Mouse (Mus musculus): ENCODE measurements around the gene Pigu.

The Pigu gene

DNA sequence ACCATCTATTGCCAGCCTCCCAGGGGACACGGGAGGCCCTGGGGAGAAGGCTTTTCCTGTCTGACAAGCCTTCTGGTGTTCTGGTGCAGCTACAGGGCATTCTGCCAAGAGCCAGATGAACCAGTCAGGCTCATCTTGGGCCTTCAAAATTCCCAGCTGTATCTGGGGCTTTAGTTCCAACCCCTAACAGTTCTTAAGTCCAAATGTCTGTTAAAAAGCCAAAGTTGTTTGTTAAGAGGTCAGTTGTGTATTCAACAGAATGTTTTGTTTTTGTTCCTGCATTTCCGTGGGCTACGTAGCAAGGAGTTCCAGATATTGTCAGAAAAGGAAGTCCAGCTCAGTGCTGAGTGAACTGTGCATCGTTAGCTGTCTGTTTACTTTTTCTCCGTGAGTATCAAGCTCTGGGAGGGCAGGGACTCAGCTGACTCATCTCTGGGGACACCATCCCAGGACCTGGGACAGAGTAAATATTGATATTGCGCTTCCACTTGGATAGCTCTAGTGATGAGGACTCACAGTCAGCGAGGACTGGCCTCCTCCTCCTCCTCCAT, 12.2 kb upstream of the Pigu start:
- in situ Hi-C loops (cut with MboI; ENCODE audit: low sequenced_read_pairs): no loop called here

DNA sequence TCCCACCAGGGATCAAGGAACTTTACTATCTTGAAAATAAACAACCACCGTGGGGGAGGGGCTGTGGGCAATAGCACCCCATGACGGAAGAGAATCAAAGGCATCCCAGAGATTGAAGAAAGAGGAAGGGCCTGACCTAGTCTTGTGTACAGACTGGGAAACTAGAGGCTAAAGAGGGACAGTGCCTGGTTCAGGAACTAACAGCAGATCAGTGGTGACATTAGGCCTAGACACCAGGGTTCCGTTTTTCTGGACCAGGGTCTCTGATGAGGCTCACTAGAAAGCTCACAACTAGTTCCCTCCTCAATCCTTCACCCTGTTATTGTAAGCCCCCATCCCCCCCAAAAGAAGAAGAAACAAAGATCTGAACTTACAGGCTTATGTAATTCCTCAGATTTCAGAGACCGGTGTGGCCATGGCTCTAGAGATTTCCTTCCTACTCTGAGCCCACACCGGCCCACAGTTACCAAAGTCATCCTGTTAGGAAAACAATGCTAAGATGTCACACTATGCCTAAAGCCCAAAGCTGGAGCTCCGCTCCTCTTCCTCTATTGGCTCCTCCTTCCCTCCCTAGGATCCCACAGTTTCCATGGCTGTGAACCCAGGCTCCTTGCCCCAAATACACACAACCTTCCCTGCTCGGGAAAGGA, 10.5 kb upstream of the Pigu start:
- in situ Hi-C loops (cut with MboI; ENCODE audit: low sequenced_read_pairs): no loop called here

DNA sequence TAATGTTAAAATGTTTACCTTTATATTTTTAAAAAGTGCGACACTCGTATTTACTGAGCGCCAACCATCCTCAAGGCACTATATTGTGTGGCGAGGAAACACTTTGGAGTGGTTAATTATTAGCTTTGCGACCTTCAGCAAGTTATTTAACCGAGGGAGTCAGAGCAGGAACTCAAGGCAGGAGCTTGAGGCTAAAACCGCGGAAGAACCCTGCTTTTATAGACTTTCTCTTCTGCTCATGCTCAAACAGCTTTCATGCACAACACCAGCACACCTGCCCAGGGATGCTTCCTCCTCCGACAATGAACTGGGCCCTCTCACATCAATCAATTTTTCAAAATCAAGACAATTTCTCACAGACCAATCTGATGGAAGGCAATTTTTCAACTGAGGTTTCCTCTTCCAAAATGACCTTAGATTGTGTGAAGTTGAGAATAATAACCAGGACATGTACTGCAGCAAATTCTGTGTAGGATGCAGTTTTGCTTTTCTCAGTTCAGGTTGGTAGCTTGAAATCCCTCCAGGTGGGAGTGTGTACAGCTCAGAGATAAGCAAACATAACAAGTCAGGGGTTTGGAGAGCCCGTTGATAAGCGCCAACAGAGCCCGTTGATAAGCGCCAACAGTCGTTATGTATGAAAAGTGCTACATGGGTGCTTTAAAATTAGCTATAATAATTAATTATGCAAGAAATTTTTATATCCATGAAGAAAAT, 613 bp upstream of the Pigu start:
- in situ Hi-C loops (cut with MboI; ENCODE audit: low sequenced_read_pairs): no loop called here

DNA sequence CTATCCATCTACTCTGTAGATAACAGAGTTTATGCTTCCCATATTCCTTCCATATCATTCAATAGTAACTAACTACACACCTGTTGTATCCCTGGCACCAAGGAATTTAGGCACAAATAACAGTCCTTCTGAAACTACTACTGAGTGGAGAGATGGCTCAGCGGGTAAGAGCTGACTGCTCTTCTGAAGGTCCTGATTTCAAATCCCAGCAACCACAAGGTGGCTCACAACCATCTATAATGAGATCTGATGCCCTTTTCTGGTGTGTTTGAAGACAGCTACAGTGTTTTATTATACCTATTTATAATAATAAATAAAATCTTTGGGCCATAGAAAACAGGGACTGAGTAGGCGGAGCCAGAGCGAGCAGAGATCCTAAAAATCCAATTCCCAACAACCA, 2.8 kb downstream of the Pigu start:
- in situ Hi-C loops (cut with MboI; ENCODE audit: low sequenced_read_pairs): no loop called here

DNA sequence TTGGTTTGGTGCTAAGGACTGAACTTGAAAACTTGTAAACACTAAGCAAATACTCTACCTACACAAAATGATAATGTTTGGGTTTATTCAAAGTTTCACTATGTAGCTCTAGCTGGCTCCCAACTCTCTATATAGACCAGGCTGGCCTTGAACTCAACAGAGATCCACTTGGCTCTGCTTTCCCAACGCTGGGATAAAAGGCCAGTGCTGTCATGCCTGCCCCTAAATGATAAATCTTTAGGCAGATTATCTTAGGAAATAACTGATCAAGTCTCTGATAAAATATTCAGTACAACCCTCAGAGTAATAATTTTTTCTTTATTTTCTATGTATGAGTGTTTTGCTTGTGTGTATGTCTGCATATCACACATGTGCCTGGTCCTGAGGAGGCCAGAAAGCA, 10.6 kb downstream of the Pigu start:
- in situ Hi-C loops (cut with MboI; ENCODE audit: low sequenced_read_pairs): no loop called here

DNA sequence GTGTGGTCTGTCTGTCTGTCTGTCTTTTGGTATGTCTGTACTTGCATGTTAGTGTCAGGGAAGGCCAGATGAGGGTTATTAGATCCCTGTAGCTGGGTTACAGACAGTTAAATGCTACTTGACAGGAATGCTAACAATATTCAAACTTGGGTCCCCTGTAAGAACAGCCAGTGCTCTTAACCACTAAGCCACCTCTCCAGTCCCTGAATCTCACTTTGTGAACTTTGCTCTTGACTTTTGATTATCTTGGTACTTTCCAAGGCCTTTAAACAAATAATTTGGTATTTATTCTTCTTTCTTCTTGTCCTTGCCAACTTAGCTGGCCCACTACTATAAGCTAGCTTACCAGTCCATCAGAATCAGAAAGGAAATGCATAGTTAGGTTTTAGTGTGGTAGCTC, 17.1 kb downstream of the Pigu start:
- in situ Hi-C loops (cut with MboI; ENCODE audit: low sequenced_read_pairs): no loop called here

DNA sequence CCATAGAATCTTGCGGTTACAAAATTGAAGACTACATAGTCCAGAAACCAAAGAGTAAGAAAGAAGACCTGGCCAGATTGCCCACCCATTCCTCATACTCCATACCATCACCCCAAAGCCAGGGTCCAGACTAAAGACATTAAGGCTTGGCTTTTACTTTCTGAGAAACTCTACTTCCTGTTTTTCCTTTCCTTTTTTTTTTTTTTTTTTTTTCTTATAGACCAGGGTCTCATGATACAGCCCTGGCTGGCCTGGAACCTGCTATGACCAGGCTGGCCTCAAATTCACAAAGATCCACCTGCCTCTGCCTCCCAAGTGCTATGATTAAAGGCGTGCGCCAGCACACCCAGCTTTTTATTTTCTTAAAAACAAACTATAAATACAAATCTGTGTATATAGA, 21.0 kb downstream of the Pigu start:
- in situ Hi-C loops (cut with MboI; ENCODE audit: low sequenced_read_pairs): no loop called here

DNA sequence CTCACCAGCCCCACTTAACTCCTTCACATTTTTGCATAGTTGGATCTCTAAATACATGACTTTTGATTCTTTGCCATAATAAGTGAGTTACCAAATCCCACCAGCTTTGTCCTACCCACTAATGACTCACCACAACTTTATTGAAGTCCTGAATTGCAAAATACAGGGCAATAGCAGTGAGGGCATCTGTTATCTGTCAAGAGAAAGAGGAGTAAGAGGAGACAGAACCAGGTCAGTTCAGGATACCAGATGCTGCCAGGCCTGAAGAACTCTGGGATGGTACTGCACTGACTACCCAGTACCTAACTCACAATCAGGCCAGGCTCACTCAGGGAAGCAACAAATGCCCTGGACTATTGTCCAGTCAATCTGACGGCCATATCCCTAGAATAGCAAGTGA, 22.0 kb downstream of the Pigu start:
- in situ Hi-C loops (cut with MboI; ENCODE audit: low sequenced_read_pairs): no loop called here

DNA sequence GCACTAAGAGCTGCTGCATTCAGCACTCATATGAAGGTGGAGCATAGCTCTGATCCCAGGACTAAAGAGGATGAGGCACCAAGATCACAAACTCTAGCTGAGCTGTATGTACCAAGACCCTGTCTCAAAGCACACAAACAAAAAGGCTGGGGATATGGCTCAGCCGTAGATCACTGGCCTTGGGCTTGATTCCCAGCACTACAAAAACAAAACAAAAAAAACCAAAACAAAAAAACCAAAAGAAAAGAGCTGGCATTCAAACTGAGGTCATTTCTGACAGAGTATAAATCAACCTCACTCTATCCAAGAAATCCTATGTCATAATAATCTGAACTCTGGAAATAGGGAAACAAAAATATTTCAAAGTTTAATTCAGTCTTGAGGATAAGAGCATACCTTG, 23.8 kb downstream of the Pigu start:
- in situ Hi-C loops (cut with MboI; ENCODE audit: low sequenced_read_pairs): no loop called here

DNA sequence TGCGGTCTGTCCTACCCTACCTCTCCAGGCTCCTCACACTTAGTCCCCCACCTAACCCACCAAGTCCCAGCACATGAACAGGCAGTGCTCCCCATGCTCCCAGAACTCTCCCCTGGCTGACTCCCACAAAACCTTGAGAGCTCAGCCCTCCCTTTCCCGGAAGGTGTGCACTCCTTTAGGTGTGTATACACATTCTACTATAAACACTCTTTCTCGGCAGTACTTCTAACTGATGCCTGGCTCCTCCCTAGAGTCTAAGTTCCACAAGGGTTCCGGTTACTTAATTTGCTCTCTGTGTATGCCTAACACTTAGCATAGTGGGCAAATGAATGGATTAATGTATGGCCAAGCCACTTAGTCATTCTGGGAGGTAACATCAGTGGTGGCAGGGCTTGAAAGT, 25.9 kb downstream of the Pigu start:
- in situ Hi-C loops (cut with MboI; ENCODE audit: low sequenced_read_pairs): no loop called here

DNA sequence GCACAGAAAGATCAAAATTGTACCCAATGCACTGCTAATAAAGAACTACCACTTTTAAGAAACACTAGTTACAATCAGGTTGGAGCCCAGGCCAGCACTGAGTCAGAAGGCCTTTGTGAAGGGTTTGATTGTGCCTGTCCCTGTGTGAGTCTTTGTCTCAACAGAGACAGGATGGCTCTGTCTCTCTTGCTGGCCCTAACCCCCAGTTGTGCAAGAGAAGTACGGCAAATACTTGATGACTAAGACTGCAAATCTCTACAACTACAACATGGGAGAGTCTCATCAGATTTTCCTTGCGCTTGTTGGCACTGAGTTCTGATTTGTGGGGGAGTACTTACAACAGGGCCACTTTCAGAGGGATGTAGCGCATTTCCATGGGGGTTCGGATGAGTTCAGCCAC, 26.4 kb downstream of the Pigu start:
- in situ Hi-C loops (cut with MboI; ENCODE audit: low sequenced_read_pairs): no loop called here

DNA sequence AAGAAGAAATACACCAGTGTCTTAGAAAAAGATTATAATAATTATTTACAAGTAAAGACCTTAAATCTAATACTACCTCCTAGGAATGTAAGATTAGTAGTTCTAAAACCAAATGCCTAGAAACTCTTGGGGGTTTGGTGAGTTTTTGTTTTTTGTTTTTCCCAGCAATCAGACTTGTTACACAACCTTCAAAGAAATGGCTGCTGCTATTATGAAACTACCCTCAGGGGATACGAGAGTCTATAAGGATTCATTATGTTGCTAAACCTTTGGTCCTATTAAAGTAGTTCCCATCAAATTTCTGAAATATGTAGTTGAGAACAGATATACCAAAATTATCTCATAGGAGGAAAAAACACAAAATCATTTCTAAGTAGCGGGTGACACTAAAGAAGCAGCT, 27.5 kb downstream of the Pigu start:
- in situ Hi-C loops (cut with MboI; ENCODE audit: low sequenced_read_pairs): no loop called here

DNA sequence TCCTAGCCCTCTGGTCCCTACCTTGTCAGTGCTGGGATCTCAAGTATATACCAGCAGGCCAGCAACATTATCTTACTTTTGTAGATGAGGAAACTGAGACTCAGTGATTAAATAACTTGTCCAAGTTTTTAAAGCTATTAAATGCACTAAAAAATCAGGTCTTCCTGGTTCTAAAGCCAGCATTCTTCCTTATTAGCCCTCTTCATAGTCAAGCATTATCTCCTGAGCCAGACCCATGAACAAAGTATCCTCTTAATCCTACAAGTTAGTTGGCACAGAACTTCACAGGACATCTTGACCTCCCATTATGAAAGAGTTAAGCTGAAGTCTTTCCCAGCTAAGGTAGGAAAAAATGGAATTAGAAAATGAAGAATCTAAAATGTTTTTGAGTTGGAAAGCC, 28.3 kb downstream of the Pigu start:
- in situ Hi-C loops (cut with MboI; ENCODE audit: low sequenced_read_pairs): no loop called here

DNA sequence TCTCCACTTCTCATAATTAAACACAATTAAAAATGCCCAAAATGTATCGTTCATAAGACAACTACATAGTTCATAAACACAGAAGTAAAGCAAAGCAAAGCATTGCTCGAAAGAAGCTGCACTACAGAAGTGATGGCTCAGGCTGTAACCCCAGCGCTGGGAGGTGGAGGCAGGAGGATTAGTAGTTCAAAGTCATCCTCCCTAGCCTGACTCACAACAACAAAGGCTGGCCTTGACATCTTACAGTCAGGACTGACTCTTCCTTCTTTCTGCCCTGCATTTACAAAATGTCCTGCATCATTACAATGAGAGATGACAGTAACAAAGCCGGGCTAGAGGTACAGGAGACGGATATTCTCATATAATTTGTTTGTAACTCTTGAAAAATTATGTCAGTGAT, 29.3 kb downstream of the Pigu start:
- in situ Hi-C loops (cut with MboI; ENCODE audit: low sequenced_read_pairs): no loop called here

DNA sequence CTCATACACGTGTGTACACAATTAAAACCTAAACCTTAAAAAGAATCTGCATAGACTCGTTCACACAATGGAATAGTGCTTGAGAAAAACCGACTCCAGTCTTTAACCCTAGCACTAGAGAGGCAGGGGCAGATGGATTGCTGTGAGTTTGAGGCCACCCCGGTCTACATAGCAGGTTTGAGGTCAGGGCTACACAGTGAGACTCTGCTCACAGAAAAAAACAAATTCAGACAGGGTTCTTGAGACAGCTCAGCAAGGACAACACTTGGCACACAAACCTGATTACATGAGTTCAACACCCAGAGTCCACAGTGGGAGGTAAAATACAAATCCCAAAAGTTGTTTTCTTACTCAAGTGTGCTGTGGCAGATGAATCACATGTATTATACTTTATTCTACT, 31.2 kb downstream of the Pigu start:
- in situ Hi-C loops (cut with MboI; ENCODE audit: low sequenced_read_pairs): no loop called here

DNA sequence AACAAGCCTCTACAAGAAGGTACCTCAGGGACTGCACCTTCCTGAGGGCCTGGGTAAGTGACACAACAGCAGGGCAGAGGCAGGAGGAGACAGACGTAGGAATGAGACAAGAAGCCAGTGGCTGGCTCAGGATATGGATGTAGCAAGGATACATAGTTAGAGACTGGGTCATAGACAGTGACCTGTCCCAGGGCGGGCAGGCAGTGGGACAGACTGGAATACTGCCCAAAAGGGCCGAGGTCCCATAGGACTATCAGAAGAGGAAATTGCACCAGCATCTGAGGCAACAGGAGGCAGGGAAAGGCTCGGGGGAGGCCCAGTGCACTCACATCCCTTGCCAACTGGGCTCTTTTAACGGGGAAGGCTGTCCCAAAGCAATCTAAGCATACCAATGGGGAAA, 36.6 kb downstream of the Pigu start:
- in situ Hi-C loops (cut with MboI; ENCODE audit: low sequenced_read_pairs): no loop called here

DNA sequence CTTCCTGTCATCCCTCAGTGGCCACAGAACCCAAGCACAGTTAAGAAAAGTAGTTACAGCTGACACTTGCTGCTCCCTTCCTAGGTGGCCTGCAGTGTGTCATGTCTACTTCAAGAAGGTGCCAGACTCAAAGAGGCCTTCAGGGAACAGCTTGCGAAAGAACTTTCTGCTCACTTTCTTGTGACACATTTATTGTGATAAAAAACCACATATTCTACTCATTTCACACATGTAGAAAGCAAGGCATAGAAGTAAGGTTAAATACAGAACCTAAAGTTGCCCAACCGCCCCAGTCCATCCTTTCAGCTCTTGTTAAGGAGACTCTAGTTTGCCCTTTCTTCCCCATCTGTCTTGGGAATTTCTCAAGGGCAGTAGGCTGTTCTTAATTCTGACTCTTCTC, 38.6 kb downstream of the Pigu start:
- in situ Hi-C loops (cut with MboI; ENCODE audit: low sequenced_read_pairs): no loop called here

DNA sequence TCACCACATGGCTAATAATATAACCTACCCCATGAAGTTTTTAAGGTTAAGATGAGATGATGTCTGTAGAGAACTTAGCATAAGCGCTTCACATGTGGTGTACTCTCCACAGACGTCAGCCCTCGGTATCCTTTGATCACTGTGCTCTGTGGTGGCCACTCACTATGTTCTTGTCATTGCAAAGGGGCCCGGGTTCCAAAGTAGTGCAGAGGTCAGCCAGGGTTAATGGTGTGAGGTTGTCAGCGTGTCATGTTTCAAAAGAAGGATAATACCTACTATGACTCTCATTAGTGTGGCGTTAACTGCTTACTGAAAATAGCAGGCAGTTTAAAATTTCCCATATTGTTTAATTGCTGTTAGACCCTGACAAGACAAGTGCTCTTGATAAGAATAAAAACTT, 43.6 kb downstream of the Pigu start:
- in situ Hi-C loops (cut with MboI; ENCODE audit: low sequenced_read_pairs): no loop called here

DNA sequence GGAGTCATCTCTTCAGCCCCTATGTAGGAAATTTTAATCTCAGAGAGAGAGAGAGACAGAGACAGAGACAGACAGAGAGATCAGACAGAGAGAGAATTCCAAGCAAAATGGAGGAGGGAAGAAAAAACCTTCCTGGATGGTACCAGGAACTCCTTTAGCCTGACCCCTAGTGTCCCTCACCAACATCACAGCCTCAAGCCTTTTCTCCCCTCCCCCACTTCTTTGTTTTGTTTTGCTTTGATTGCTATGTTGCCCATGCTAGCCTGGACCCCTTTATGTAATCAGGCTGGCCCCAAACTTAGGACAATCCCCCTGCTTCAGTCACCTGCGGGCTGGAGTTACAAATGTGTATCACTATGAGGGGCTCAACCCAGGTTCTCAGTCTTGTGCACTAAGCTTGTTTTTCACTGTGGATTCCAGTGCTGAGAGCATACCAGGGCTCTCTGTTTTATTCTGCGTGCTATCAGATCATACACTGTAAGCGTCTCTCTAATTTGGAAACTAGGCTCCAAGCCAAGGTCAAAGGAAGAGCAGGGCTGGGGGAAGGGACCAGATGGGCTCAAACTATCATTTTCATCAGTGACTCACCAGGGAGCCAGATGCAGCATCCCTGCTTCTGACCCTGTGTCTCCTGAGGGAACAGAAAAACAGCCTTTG, 48.2 kb downstream of the Pigu start:
- in situ Hi-C loops (cut with MboI; ENCODE audit: low sequenced_read_pairs): no loop called here

DNA sequence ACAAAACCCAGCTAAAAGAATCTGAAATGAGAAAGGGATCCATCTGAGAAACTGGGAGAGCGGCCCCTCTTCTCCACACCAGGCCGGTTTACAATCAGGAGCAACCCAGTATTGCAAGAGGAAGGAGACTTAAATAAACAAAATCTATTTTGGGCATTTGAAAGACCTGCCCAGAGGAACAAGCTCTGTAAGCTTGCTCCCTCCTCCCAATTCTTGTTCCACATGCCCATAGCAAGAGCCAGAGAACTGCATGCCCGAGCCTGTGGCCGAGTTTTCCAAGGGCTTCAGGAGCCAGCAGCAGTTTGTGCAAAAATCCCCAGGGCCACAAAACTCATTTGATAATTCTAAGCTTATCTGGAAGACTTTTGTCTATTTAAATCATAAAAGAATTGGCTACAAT, 57.7 kb downstream of the Pigu start:
- in situ Hi-C loops (cut with MboI; ENCODE audit: low sequenced_read_pairs): no loop called here

DNA sequence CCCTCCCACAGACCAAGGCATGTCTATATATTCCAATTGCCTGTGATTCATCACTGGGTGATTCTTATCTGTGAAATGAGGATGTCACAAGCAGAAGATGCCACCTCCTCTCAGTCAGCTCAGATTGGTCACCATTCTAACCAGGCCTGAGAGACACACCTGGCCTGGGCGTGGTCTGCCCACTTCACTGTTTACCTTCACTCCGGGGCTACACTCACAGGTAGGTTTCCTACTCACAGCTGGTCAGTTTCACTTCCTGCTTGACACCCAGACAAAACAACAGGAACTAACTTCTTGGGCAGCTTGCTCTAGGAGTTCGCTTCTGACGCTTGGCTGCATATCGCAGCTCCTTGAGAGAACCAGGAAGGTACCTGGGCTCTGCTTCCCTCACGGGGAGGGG, 61.8 kb downstream of the Pigu start:
- in situ Hi-C loops (cut with MboI; ENCODE audit: low sequenced_read_pairs): no loop called here

DNA sequence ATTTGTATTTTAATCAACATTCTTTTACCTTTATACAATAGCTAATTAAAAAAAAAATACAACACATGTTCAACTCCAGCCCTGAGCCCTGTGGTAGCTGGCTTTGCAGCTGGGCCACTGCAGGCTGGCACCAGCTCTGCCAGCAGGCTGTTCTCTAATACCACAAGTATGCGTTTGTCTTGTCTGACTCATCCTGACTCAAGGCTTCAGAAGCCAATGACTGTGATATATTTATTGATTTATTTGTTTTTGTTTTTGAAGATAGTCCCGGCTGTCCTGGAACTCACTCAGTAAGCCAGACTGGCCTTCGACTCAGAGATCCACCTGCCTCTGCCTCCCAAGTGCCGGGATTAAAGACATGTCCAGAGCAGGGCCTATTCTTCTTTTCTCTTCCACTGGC, 63.3 kb downstream of the Pigu start:
- in situ Hi-C loops (cut with MboI; ENCODE audit: low sequenced_read_pairs): no loop called here
